Mouse (Mus musculus): ENCODE data around the gene Sv2c. TPM values are rescaled to one million over a fixed set of nuclear protein-coding genes. Genes with fewer than 3 reads are reported as not detected.

The Sv2c gene
- polyA plus RNA-seq, 1 experiment from 2014 or later, result 1.6 TPM

- WGBS, result 62% methylated on average over 11 of the region's 11 CpGs
- Histone ChIP-seq H3K9me3 (ENCODE audit: control insufficient read depth, low read length) (no peaks in the 10 kb centered on the region), H3K9ac (ENCODE audit: low read length) (no peak overlapping the region), H3K36me3 (ENCODE audit: control insufficient read depth, insufficient read depth, low read length) (no peaks in the 10 kb centered on the region), H3K27ac (replicated peaks) (no peak overlapping the region), H3K4me3 (ENCODE audit: low read depth, low read length) (no peak overlapping the region), H3K27me3 (ENCODE audit: control insufficient read depth, insufficient read depth, low read length) (no peaks in the 10 kb centered on the region), H3K4me1 (replicated peaks; ENCODE audit: control insufficient read depth, insufficient read depth) (no peaks in the 10 kb centered on the region), H3K4me2 (replicated peaks; ENCODE audit: low read depth) (no peak overlapping the region)
- DNase-seq (ENCODE audit: low spot score) (no peak), ATAC-seq (ENCODE audit: low FRiP score, low TSS enrichment) (no peak)
- no peak for TF ChIP-seq EP300 (optimal IDR thresholded peaks at IDR 0.05)
- TF ChIP-seq CTCF (IDR thresholded peaks at IDR 0.05; ENCODE audit: low read depth), result no peak
Observed at GRCm38 (mm10) chr13:96040275-96041042, 91.9 kb downstream of the Sv2c start.

- H3K36me3 ChIP-seq (ENCODE audit: control insufficient read depth, insufficient read depth, low read length), result no peaks in the 10 kb centered on the region
- WGBS, result 50% methylated on average over 1 of the region's 1 CpGs
- no peak overlapping the region for H3K4me2 ChIP-seq (replicated peaks; ENCODE audit: low read depth)
- TF ChIP-seq EP300 (optimal IDR thresholded peaks at IDR 0.05) (no peak), CTCF (IDR thresholded peaks at IDR 0.05; ENCODE audit: low read depth) (no peak)
- H3K4me1 ChIP-seq (replicated peaks; ENCODE audit: control insufficient read depth, insufficient read depth), result no peaks in the 10 kb centered on the region
- H3K9me3 ChIP-seq (ENCODE audit: control insufficient read depth, low read length), result no peaks in the 10 kb centered on the region
- H3K27me3 ChIP-seq (ENCODE audit: control insufficient read depth, insufficient read depth, low read length), result no peaks in the 10 kb centered on the region
- H3K4me3 ChIP-seq (ENCODE audit: low read depth, low read length), result no peak overlapping the region
- no peak for DNase-seq (ENCODE audit: low spot score)
- ATAC-seq (ENCODE audit: low FRiP score, low TSS enrichment), result 0 out of 2 replicates have a peak, but pooled peaks have one; percentile 24
- H3K27ac ChIP-seq (replicated peaks), result no peak overlapping the region
- H3K9ac ChIP-seq (ENCODE audit: low read length), result no peak overlapping the region
Observed at GRCm38 (mm10) chr13:96039536-96039935, 92.8 kb downstream of the Sv2c start.

- Histone ChIP-seq H3K27ac (replicated peaks) (no peak overlapping the region), H3K27me3 (ENCODE audit: control insufficient read depth, insufficient read depth, low read length) (no peaks in the 10 kb centered on the region), H3K4me2 (replicated peaks; ENCODE audit: low read depth) (no peak overlapping the region), H3K36me3 (ENCODE audit: control insufficient read depth, insufficient read depth, low read length) (no peaks in the 10 kb centered on the region), H3K9me3 (ENCODE audit: control insufficient read depth, low read length) (no peaks in the 10 kb centered on the region), H3K9ac (ENCODE audit: low read length) (no peak overlapping the region), H3K4me1 (replicated peaks; ENCODE audit: control insufficient read depth, insufficient read depth) (no peaks in the 10 kb centered on the region), H3K4me3 (ENCODE audit: low read depth, low read length) (no peak overlapping the region)
- DNase-seq (ENCODE audit: low spot score), result peak; percentile 46
- ATAC-seq (ENCODE audit: low FRiP score, low TSS enrichment), result no peak
- TF ChIP-seq CTCF (IDR thresholded peaks at IDR 0.05; ENCODE audit: low read depth), result peak; percentile 82
- no peak for TF ChIP-seq EP300 (optimal IDR thresholded peaks at IDR 0.05)
- WGBS, result 64% methylated on average over 19 of the region's 19 CpGs
Observed at GRCm38 (mm10) chr13:96030368-96031223, 101.8 kb downstream of the Sv2c start.

- DNase-seq (ENCODE audit: low spot score), result no peak
- no peak for TF ChIP-seq CTCF (IDR thresholded peaks at IDR 0.05; ENCODE audit: low read depth)
- TF ChIP-seq EP300 (optimal IDR thresholded peaks at IDR 0.05), result no peak
- WGBS, result 81% methylated on average over 11 of the region's 11 CpGs
Observed at GRCm38 (mm10) chr13:96023858-96024257, 108.5 kb downstream of the Sv2c start.

GRCm38 (mm10) chr13:96015516-96015915 is 116.9 kb downstream of the Sv2c start:
- Histone ChIP-seq H3K4me3 (ENCODE audit: low read depth, low read length) (no peak overlapping the region), H3K9me3 (ENCODE audit: control insufficient read depth, low read length) (no peaks in the 10 kb centered on the region), H3K27ac (replicated peaks) (no peak overlapping the region), H3K4me2 (replicated peaks; ENCODE audit: low read depth) (no peak overlapping the region), H3K36me3 (ENCODE audit: control insufficient read depth, insufficient read depth, low read length) (no peaks in the 10 kb centered on the region), H3K4me1 (replicated peaks; ENCODE audit: control insufficient read depth, insufficient read depth) (no peaks in the 10 kb centered on the region), H3K9ac (ENCODE audit: low read length) (no peak overlapping the region), H3K27me3 (ENCODE audit: control insufficient read depth, insufficient read depth, low read length) (no peaks in the 10 kb centered on the region)
- WGBS, result 74% methylated on average over 3 of the region's 3 CpGs
- DNase-seq (ENCODE audit: low spot score) (no peak), ATAC-seq (ENCODE audit: low FRiP score, low TSS enrichment) (no peak)
- TF ChIP-seq EP300 (optimal IDR thresholded peaks at IDR 0.05) (no peak), CTCF (IDR thresholded peaks at IDR 0.05; ENCODE audit: low read depth) (no peak)

More at GRCm38 (mm10) chr13:96023858-96024257, 108.5 kb downstream of the Sv2c start:
- H3K9ac ChIP-seq (ENCODE audit: low read length), result no peak overlapping the region
- no peaks in the 10 kb centered on the region for H3K27me3 ChIP-seq (ENCODE audit: control insufficient read depth, insufficient read depth, low read length)
- no peak overlapping the region for H3K27ac ChIP-seq (replicated peaks)
- no peak overlapping the region for H3K4me3 ChIP-seq (ENCODE audit: low read depth, low read length)
- no peaks in the 10 kb centered on the region for H3K9me3 ChIP-seq (ENCODE audit: control insufficient read depth, low read length)
- no peak for ATAC-seq (ENCODE audit: low FRiP score, low TSS enrichment)
- H3K4me1 ChIP-seq (replicated peaks; ENCODE audit: control insufficient read depth, insufficient read depth), result no peaks in the 10 kb centered on the region
- H3K4me2 ChIP-seq (replicated peaks; ENCODE audit: low read depth), result no peak overlapping the region
- no peaks in the 10 kb centered on the region for H3K36me3 ChIP-seq (ENCODE audit: control insufficient read depth, insufficient read depth, low read length)

Data from stomach, postnatal 0 days (tissue).